Mouse (Mus musculus): ENCODE data around the gene 1700001C19Rik. TPM values are rescaled to one million over a fixed set of nuclear protein-coding genes. Genes with fewer than 3 reads are reported as not detected.

Gene 1700001C19Rik
- polyA plus RNA-seq (2015; fragmentation: Nextera tagmentation; extraction: Ambion mirVana) = 0.44 and 0.77 TPM in 2 replicates

GRCm38 (mm10) chr17:47436907-47437547 lies at the start of gene 1700001C19Rik:
Gene 1700001C19Rik, minus strand, starts transcription at chr17:47437376.
- peak within 1 kb of the TSS; percentile 30 for H3K9ac ChIP-seq
- no peaks in the 10 kb centered on the region for H3K9me3 ChIP-seq
- H3K4me2 ChIP-seq = peak within 1 kb of the TSS; percentile 87
- WGBS = 4% methylated on average over 25 of the region's 25 CpGs
- H3K4me1 ChIP-seq = peaks cover 22% of the 10 kb centered on the region
- no peak within 1 kb of the TSS for H3K27ac ChIP-seq
- H3K36me3 ChIP-seq (replicated peaks) = no peaks in the 10 kb centered on the region
- H3K4me3 ChIP-seq = peak within 1 kb of the TSS; percentile 43
- no peak for ATAC-seq (replicated peaks)
- H3K27me3 ChIP-seq (replicated peaks) = peaks cover 32% of the 10 kb centered on the region

- Histone ChIP-seq H3K4me1 (no peaks in the 10 kb centered on the region), H3K27ac (no peak overlapping the region), H3K4me2 (no peak overlapping the region), H3K27me3 (replicated peaks) (no peaks in the 10 kb centered on the region), H3K4me3 (no peak overlapping the region), H3K9me3 (no peaks in the 10 kb centered on the region), H3K36me3 (replicated peaks) (peaks cover 17% of the 10 kb centered on the region; the same call in 1 of the 2 replicates), H3K9ac (no peak overlapping the region)
- WGBS = 77% methylated on average over 3 of the region's 3 CpGs
- no peak for ATAC-seq (replicated peaks)
Observed at GRCm38 (mm10) chr17:47485791-47486190, 48.6 kb upstream of the 1700001C19Rik start.

- Histone ChIP-seq H3K9me3 (no peaks in the 10 kb centered on the region), H3K27me3 (replicated peaks) (no peaks in the 10 kb centered on the region), H3K4me1 (no peaks in the 10 kb centered on the region), H3K36me3 (replicated peaks) (peaks cover 12% of the 10 kb centered on the region; the same call in 1 of the 2 replicates), H3K4me3 (no peak overlapping the region), H3K4me2 (no peak overlapping the region), H3K9ac (no peak overlapping the region), H3K27ac (no peak overlapping the region)
- no peak for ATAC-seq (replicated peaks)
- WGBS = 8% methylated on average over 3 of the region's 3 CpGs
Observed at GRCm38 (mm10) chr17:47484993-47485392, 47.8 kb upstream of the 1700001C19Rik start.

GRCm38 (mm10) chr17:47484241-47484921 lies 47.2 kb upstream of the 1700001C19Rik start:
- WGBS = 14% methylated on average over 1 of the region's 1 CpGs
- 0 out of 2 replicates have a peak, but pooled peaks have one; percentile 24 for ATAC-seq (replicated peaks)
- Histone ChIP-seq H3K4me1 (no peaks in the 10 kb centered on the region), H3K9me3 (no peaks in the 10 kb centered on the region), H3K4me3 (no peak overlapping the region), H3K4me2 (no peak overlapping the region), H3K9ac (no peak overlapping the region), H3K27me3 (replicated peaks) (no peaks in the 10 kb centered on the region), H3K36me3 (replicated peaks) (peaks cover 6% of the 10 kb centered on the region; the same call in 1 of the 2 replicates), H3K27ac (no peak overlapping the region)

GRCm38 (mm10) chr17:47482401-47482800 lies 45.2 kb upstream of the 1700001C19Rik start:
- no peaks in the 10 kb centered on the region for H3K36me3 ChIP-seq (replicated peaks)

GRCm38 (mm10) chr17:47479887-47480286 lies 42.7 kb upstream of the 1700001C19Rik start:
- no peak for ATAC-seq (replicated peaks)
- H3K4me2 ChIP-seq = no peak overlapping the region

More at GRCm38 (mm10) chr17:47482401-47482800, 45.2 kb upstream of the 1700001C19Rik start:
- Histone ChIP-seq H3K4me3 (no peak overlapping the region), H3K4me2 (no peak overlapping the region), H3K4me1 (no peaks in the 10 kb centered on the region), H3K27ac (no peak overlapping the region), H3K27me3 (replicated peaks) (no peaks in the 10 kb centered on the region), H3K9ac (no peak overlapping the region), H3K9me3 (no peaks in the 10 kb centered on the region)
- WGBS = 25% methylated on average over 2 of the region's 2 CpGs
- no peak for ATAC-seq (replicated peaks)

GRCm38 (mm10) chr17:47475714-47476113 lies 38.5 kb upstream of the 1700001C19Rik start:
- no peak for ATAC-seq (replicated peaks)
- Histone ChIP-seq H3K9ac (no peak overlapping the region), H3K27me3 (replicated peaks) (no peaks in the 10 kb centered on the region), H3K9me3 (no peaks in the 10 kb centered on the region), H3K36me3 (replicated peaks) (no peaks in the 10 kb centered on the region), H3K4me2 (no peak overlapping the region), H3K27ac (no peak overlapping the region), H3K4me3 (no peak overlapping the region), H3K4me1 (no peaks in the 10 kb centered on the region)
- 62% methylated on average over 3 of the region's 3 CpGs for WGBS

More at GRCm38 (mm10) chr17:47479887-47480286, 42.7 kb upstream of the 1700001C19Rik start:
- WGBS = 82% methylated on average over 3 of the region's 3 CpGs
- Histone ChIP-seq H3K9ac (no peak overlapping the region), H3K27me3 (replicated peaks) (no peaks in the 10 kb centered on the region), H3K4me1 (no peaks in the 10 kb centered on the region), H3K27ac (no peak overlapping the region), H3K4me3 (no peak overlapping the region), H3K36me3 (replicated peaks) (no peaks in the 10 kb centered on the region), H3K9me3 (no peaks in the 10 kb centered on the region)

- ATAC-seq (replicated peaks) = no peak
- Histone ChIP-seq H3K4me1 (no peaks in the 10 kb centered on the region), H3K4me3 (no peak overlapping the region), H3K9me3 (no peaks in the 10 kb centered on the region), H3K27me3 (replicated peaks) (no peaks in the 10 kb centered on the region), H3K27ac (no peak overlapping the region), H3K4me2 (no peak overlapping the region), H3K36me3 (replicated peaks) (no peaks in the 10 kb centered on the region), H3K9ac (no peak overlapping the region)
- 84% methylated on average over 4 of the region's 4 CpGs for WGBS
Observed at GRCm38 (mm10) chr17:47475181-47475580, 38.0 kb upstream of the 1700001C19Rik start.

GRCm38 (mm10) chr17:47474250-47474649 lies 37.1 kb upstream of the 1700001C19Rik start:
- H3K27me3 ChIP-seq (replicated peaks) = no peaks in the 10 kb centered on the region
- no peak overlapping the region for H3K4me2 ChIP-seq
- no peaks in the 10 kb centered on the region for H3K36me3 ChIP-seq (replicated peaks)
- no peak overlapping the region for H3K9ac ChIP-seq
- no peak overlapping the region for H3K4me3 ChIP-seq
- no peaks in the 10 kb centered on the region for H3K4me1 ChIP-seq
- no peak for ATAC-seq (replicated peaks)
- H3K9me3 ChIP-seq = no peaks in the 10 kb centered on the region
- H3K27ac ChIP-seq = no peak overlapping the region
- 79% methylated on average over 4 of the region's 4 CpGs for WGBS

- Histone ChIP-seq H3K27me3 (replicated peaks) (peaks cover 5% of the 10 kb centered on the region), H3K4me3 (no peak overlapping the region), H3K9me3 (no peaks in the 10 kb centered on the region), H3K4me2 (no peak overlapping the region), H3K9ac (no peak overlapping the region), H3K36me3 (replicated peaks) (no peaks in the 10 kb centered on the region), H3K4me1 (no peaks in the 10 kb centered on the region), H3K27ac (no peak overlapping the region)
- no peak for ATAC-seq (replicated peaks)
- 15% methylated on average over 8 of the region's 8 CpGs for WGBS
Observed at GRCm38 (mm10) chr17:47473434-47473974, 36.3 kb upstream of the 1700001C19Rik start.

GRCm38 (mm10) chr17:47472435-47473350 lies 35.5 kb upstream of the 1700001C19Rik start:
- H3K36me3 ChIP-seq (replicated peaks) = no peaks in the 10 kb centered on the region
- no peak for ATAC-seq (replicated peaks)
- no peak overlapping the region for H3K4me3 ChIP-seq
- 62% methylated on average over 15 of the region's 15 CpGs for whole genome bisulfite sequencing
- peaks cover 13% of the 10 kb centered on the region for H3K27me3 ChIP-seq (replicated peaks)
- no peak overlapping the region for H3K9ac ChIP-seq
- no peak overlapping the region for H3K4me2 ChIP-seq
- H3K9me3 ChIP-seq = no peaks in the 10 kb centered on the region
- H3K27ac ChIP-seq = no peak overlapping the region
- H3K4me1 ChIP-seq = no peaks in the 10 kb centered on the region

GRCm38 (mm10) chr17:47470686-47471085 lies 33.5 kb upstream of the 1700001C19Rik start:
- Histone ChIP-seq H3K9me3 (no peaks in the 10 kb centered on the region), H3K27ac (no peak overlapping the region), H3K4me1 (no peaks in the 10 kb centered on the region), H3K36me3 (replicated peaks) (no peaks in the 10 kb centered on the region), H3K27me3 (replicated peaks) (peaks cover 25% of the 10 kb centered on the region), H3K4me2 (no peak overlapping the region), H3K4me3 (no peak overlapping the region), H3K9ac (no peak overlapping the region)
- no peak for ATAC-seq (replicated peaks)
- WGBS = 70% methylated on average over 5 of the region's 5 CpGs

Data from midbrain, embryonic 15.5 days (tissue).